ENCODE assay signal across 13 mouse cellular contexts in the genomic region with DNA sequence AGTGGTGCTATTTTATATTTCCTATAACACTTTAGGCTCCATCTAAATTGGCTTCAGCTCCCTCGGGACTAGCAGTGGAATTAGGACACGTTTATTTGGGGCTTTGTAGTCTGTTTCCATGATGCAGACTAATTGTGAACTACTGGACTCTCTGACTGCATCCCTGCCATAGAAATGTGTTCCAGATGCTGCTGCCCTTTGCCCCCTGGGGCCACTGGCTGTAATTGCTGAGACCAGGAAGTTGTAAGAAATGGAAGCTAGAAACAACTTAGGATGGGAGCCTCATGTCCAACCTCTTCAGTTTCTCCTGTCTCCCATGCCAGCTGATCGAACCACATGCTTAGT. TPM values are rescaled to one million over a fixed set of nuclear protein-coding genes. Genes with fewer than 3 reads are reported as not detected.
DNase-seq lines count a peak whose midpoint lies in the region; ATAC-seq lines count a peak whose summit lies in the region.
"Had no signal": no experiment of that assay in that cellular context is flagged by ENCODE, and none has a peak within 500 bp of the region (broad histone marks: within the 10 kb centered on the region; RNA-seq: fewer than 3 reads in every experiment).

No protein-coding gene starts in this region.

- no peak overlapping the region for H3K4me2 ChIP-seq in kidney, embryonic 15.5 days
- H3K4me2 ChIP-seq in liver, embryonic 12.5 days, result no peak overlapping the region
- H3K4me2 ChIP-seq: liver, embryonic 13.5 days; neural tube, embryonic 12.5 days had no signal

- no peaks in the 10 kb centered on the region for H3K4me1 ChIP-seq in kidney, embryonic 15.5 days
- H3K4me1 ChIP-seq in liver, embryonic 12.5 days, result peaks cover 31% of the 10 kb centered on the region
- H3K4me1 ChIP-seq: neural tube, embryonic 12.5 days had no signal

- DNase-seq in kidney, adult 18-20 months, result peak; percentile 34
- peak; percentile 36 for DNase-seq in embryo, embryonic 11 days
- peak; percentile 71 for DNase-seq in kidney, adult 9 months
- no peak for DNase-seq in layer of hippocampus, postnatal 14 days (ENCODE audit: low spot score in 2 of 2)
- no peak for DNase-seq in adrenal gland, adult 18-20 months (ENCODE audit: low spot score in 2 of 2)
- no peak for DNase-seq in layer of hippocampus, postnatal 25 days (ENCODE audit: extremely low spot score in 1 of 2, low spot score in 1 of 2)
- DNase-seq: cerebellum, postnatal 25 days; layer of hippocampus, postnatal 36 days had no signal

- no peaks in the 10 kb centered on the region for H3K36me3 ChIP-seq in kidney, embryonic 15.5 days
- no peaks in the 10 kb centered on the region for H3K36me3 ChIP-seq in liver, embryonic 12.5 days
- H3K36me3 ChIP-seq: liver, embryonic 13.5 days; neural tube, embryonic 12.5 days had no signal

- no peak for ATAC-seq in kidney, embryonic 15.5 days (replicated peaks; ENCODE audit: low FRiP score)
- ATAC-seq in liver, embryonic 12.5 days, result no peak
- ATAC-seq: midbrain, embryonic 16.5 days had no signal

- 76% methylated on average over 3 of the region's 3 CpGs for WGBS in kidney, embryonic 15.5 days
- WGBS in liver, embryonic 12.5 days (ENCODE audit: insufficient replicate concordance), result 71% methylated on average over 3 of the region's 3 CpGs

- H3K9ac ChIP-seq in kidney, embryonic 15.5 days, result no peak overlapping the region
- H3K9ac ChIP-seq in liver, embryonic 12.5 days, result no peak overlapping the region
- H3K9ac ChIP-seq: liver, embryonic 13.5 days; neural tube, embryonic 12.5 days had no signal

- H3K27me3 ChIP-seq in kidney, embryonic 15.5 days, result no peaks in the 10 kb centered on the region
- no peaks in the 10 kb centered on the region for H3K27me3 ChIP-seq in liver, embryonic 12.5 days (replicated peaks)
- H3K27me3 ChIP-seq: liver, embryonic 13.5 days; neural tube, embryonic 12.5 days had no signal

- no peak overlapping the region for H3K4me3 ChIP-seq in kidney, embryonic 15.5 days (replicated peaks)
- H3K4me3 ChIP-seq in liver, embryonic 12.5 days, result no peak overlapping the region
- H3K4me3 ChIP-seq: liver, embryonic 13.5 days; neural tube, embryonic 12.5 days had no signal

- no peaks in the 10 kb centered on the region for H3K9me3 ChIP-seq in kidney, embryonic 15.5 days (replicated peaks)
- no peaks in the 10 kb centered on the region for H3K9me3 ChIP-seq in liver, embryonic 12.5 days (replicated peaks)
- H3K9me3 ChIP-seq: liver, embryonic 13.5 days; neural tube, embryonic 12.5 days had no signal

- no peak overlapping the region for H3K27ac ChIP-seq in kidney, embryonic 15.5 days
- H3K27ac ChIP-seq in liver, embryonic 12.5 days, result peak overlapping the region; percentile 61; the same call in 1 of the 2 replicates
- H3K27ac ChIP-seq: neural tube, embryonic 12.5 days had no signal

RNA-seq across cellular contexts. Expression of a gene that starts 38.9 kb away (rescaled TPM):
- 73.7 and 75.4 TPM in 2 replicates for polyA plus RNA-seq in kidney, embryonic 15.5 days (2015; fragmentation: Nextera tagmentation; extraction: Ambion mirVana)
- 118 and 120 TPM in 2 replicates for polyA plus RNA-seq in liver, embryonic 12.5 days (2016; fragmentation: Nextera tagmentation; extraction: Ambion mirVana)
- 10 to 100 TPM; 50.3 to 52.0 TPM for total RNA-seq in layer of hippocampus, postnatal 14 days (2021)
- 10 to 100 TPM; 27.9 to 38.8 TPM for total RNA-seq in adrenal gland, adult 18-20 months (2021)
- total RNA-seq in layer of hippocampus, postnatal 25 days (2021), result 10 to 100 TPM; 60.0 to 62.7 TPM

RNA-seq across cellular contexts. Expression of a gene that starts 58.1 kb away (rescaled TPM):
- 103 and 128 TPM in 2 replicates for polyA plus RNA-seq in kidney, embryonic 15.5 days (2015; fragmentation: Nextera tagmentation; extraction: Ambion mirVana)
- 72.7 and 75.0 TPM in 2 replicates for polyA plus RNA-seq in liver, embryonic 12.5 days (2016; fragmentation: Nextera tagmentation; extraction: Ambion mirVana)
- total RNA-seq in layer of hippocampus, postnatal 14 days (2021), result 10 to 100 TPM; 29.4 to 31.5 TPM
- 10 to 100 TPM; 57.3 to 98.9 TPM for total RNA-seq in adrenal gland, adult 18-20 months (2021)
- total RNA-seq in layer of hippocampus, postnatal 25 days (2021), result 10 to 100 TPM; 23.8 to 33.2 TPM

Comparison
In these comparisons a context has a peak if more than half of its experiments do, and no peak if none do; other contexts are left out.
1. DNase-seq: peak in kidney, adult 18-20 months (single experiment), embryo, embryonic 11 days (single experiment) and kidney, adult 9 months (single experiment); none in layer of hippocampus, postnatal 14 days (0 of 2), adrenal gland, adult 18-20 months (0 of 2) and layer of hippocampus, postnatal 25 days (0 of 2).